Mouse (Mus musculus) left cerebral cortex, adult 18-20 months (tissue): ENCODE results near the gene Gm13275. TPM values are rescaled to one million over a fixed set of nuclear protein-coding genes. Genes with fewer than 3 reads are reported as not detected.
"Not testable (repeated sequence)": the region's sequence is repeated elsewhere in the genome, so short reads cannot be mapped to it uniquely, and the experiment has no call there.

Source experiments
- DNase-seq, 2 experiments: peaks; one replicate each; pipeline ENCODE4 v3.0.0; 2021 to 2022; ENCODE audit warnings: low spot score in 2 of 2, mixed read lengths in 1 of 2
- total RNA-seq, 2 experiments: library from RNA; stranded (reverse); gene quantifications; 2 replicates each; pipeline ENCODE4 v1.2.3; 2021

Gene Gm13275
- total RNA-seq, 2 experiments from 2014 or later = not detected

DNA sequence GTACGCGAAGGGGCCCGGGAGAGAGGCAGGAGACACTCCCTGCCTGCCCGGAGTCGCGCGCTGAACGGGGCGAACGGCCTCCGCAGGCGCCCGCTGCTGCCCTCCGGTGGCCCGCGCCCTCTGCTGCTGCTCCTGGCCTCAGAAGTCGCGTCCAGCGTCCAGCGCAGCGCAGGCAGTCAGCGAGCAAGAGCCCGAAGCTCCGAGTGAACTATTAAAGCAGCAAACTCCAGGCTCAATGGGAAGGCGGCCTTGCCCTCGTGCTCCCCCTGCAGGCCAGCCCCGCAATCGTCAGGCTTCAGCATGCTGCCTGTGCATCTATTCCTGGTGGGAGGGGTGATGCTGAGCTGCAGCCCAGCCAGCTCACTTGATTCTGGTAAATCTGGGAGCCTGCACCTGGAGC lies 2.8 kb downstream of the Gm13275 start, which contains the start of gene Gm13279:
Gm13279 (plus strand) TSS at position 301 of the 400 bp plus-strand sequence.
- not testable (repeated sequence) for DNase-seq

DNA sequence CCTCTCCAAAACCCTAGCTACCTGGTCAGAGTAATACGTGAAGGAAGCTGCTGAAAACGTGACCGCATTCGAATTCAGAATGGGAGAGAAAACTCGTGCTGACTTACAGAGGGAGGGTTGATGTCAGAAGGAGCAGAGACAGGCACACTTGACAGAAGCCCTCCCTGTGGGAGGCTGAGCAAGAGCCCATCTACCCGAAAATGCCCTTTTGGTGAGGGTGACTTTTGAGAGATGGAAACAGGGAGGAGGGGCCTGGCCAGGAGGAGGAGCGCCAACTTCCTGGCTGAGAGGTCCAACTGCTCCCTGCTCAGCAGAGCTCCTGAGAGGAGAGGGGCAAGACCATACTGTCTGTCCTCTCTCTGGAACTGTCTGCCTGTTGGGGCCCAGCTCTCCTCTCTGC lies 5.1 kb downstream of the Gm13275 start, which contains the start of gene Gm13285:
Gm13285 (plus strand) TSS at position 301 of the 400 bp plus-strand sequence.
- not testable (repeated sequence) for DNase-seq

DNA sequence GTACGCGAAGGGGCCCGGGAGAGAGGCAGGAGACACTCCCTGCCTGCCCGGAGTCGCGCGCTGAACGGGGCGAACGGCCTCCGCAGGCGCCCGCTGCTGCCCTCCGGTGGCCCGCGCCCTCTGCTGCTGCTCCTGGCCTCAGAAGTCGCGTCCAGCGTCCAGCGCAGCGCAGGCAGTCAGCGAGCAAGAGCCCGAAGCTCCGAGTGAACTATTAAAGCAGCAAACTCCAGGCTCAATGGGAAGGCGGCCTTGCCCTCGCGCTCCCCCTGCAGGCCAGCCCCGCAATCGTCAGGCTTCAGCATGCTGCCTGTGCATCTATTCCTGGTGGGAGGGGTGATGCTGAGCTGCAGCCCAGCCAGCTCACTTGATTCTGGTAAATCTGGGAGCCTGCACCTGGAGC lies 8.7 kb downstream of the Gm13275 start, which contains the start of gene Gm13287:
Gm13287 (plus strand) TSS at position 301 of the 400 bp plus-strand sequence.
- DNase-seq = not testable (repeated sequence)

DNA sequence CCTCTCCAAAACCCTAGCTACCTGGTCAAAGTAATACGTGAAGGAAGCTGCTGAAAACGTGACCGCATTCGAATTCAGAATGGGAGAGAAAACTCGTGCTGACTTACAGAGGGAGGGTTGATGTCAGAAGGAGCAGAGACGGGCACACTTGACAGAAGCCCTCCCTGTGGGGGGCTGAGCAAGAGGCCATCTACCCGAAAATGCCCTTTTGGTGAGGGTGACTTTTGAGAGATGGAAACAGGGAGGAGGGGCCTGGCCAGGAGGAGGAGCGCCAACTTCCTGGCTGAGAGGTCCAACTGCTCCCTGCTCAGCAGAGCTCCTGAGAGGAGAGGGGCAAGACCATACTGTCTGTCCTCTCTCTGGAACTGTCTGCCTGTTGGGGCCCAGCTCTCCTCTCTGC lies 10.9 kb downstream of the Gm13275 start, which contains the start of gene Gm13288:
Gm13288 (plus strand) TSS at position 301 of the 400 bp plus-strand sequence.
- DNase-seq = not testable (repeated sequence)

DNA sequence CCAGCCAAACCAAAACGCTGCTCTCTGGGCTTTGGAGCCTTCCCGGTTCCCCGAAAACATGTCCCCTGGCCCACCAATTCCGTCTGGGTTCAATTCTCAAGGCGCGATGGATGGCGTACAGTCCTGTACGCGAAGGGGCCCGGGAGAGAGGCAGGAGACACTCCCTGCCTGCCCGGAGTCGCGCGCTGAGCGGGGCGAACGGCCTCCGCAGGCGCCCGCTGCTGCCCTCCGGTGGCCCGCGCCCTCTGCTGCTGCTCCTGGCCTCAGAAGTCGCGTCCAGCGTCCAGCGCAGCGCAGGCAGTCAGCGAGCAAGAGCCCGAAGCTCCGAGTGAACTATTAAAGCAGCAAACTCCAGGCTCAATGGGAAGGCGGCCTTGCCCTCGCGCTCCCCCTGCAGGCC lies 11.5 kb downstream of the Gm13275 start:
- not testable (repeated sequence) for DNase-seq

DNA sequence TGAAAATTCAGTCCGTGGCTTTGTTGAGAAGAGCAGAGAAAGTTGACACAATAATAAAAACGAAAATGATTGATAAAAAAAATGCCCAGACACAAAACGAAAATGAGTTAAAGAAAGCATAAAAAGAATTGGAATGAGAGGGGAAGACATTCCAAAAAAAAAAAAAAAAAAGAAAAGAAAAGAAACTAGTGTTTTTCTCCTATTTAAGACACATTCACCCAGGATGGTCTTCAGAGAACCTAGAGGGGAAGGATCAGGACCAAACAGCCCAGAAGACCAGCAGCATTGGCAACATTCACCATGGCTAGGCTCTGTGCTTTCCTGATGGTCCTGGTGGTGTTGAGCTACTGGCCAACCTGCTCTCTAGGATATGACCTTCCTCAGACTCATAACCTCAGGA lies 21.6 kb downstream of the Gm13275 start, which contains the start of gene Ifna7:
Ifna7 (plus strand) TSS at position 301 of the 400 bp plus-strand sequence.
- no peak for DNase-seq

DNA sequence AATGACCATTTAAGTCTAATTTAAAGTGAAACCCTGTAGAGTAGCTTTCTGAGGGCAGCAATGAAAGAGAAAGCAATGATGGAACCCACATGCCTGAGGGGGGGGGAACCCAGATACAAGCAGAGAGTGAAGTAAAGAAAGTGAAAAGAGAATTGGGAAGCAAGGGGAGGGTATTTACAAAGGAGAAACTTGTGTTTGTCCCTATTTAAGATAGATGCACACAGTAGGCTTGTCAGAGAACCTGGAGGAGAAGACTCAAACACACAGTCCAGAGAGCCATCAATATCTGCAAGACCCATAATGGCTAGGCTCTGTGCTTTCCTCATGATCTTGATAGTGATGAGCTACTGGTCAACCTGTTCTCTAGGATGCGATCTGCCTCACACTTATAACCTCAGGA lies 25.4 kb downstream of the Gm13275 start, which contains the start of gene Ifna11:
Ifna11 (plus strand) TSS at position 301 of the 400 bp plus-strand sequence.
- DNase-seq = no peak

DNA sequence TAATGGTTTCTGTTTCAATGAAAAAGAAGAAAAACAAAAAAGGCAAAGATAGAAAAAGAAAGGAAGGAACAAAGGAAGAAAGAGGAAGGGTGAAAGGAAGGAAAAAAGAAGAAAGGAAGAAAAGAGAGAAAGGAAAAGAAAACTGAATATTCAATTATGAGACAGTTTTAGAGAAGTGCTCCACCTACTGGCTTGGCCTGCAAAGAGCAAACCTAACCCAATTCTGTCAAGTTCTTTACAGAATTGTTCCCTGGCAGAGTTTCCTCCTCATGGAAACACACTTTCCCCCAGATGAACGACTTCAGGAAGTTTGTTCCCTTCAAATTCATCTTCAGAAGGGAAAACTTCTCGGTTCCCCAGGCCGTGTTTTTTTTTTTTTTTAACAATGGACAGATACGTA lies 28.7 kb downstream of the Gm13275 start:
- peak; percentile 9 to 23 for DNase-seq

DNA sequence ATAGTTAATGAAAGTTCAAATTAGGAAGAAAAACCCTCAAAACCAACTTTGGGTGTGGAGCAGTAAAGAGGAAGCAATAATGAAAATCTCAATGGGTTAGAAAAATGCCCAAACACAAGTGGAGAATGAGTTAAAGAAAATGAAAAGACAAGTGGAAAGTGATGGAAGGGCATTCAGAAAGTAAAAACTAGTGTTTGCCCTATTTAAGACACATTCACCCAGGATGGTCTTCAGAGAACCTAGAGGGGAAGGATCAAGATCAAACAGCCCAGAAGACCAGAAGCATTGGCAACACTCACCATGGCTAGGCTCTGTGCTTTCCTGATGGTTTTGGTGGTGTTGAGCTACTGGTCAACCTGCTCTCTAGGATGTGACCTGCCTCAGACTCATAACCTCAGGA lies 32.8 kb downstream of the Gm13275 start, which contains the start of gene Ifna6:
Ifna6 (plus strand) TSS at position 301 of the 400 bp plus-strand sequence.
- DNase-seq = not testable (repeated sequence)

DNA sequence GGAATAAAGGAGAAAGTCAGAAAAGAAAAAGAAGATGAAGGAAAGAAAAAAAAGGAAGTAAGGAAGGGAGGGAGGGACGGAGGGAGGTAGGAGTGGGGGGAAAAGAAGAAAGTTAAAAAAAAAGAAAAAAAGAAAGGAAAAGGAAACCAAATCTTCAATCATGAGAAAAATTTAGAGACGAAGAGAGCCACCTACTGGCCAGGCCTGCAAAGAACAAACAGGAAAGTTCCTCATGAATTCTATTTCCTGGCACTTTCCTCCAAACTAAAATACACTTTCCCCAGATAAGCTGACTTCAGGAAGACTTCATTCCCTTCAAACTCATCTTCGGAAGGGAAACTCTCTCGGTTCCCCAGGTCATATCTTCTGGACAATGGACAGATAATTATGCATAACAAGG lies 36.2 kb downstream of the Gm13275 start:
- DNase-seq = peak; percentile 45 to 56

DNA sequence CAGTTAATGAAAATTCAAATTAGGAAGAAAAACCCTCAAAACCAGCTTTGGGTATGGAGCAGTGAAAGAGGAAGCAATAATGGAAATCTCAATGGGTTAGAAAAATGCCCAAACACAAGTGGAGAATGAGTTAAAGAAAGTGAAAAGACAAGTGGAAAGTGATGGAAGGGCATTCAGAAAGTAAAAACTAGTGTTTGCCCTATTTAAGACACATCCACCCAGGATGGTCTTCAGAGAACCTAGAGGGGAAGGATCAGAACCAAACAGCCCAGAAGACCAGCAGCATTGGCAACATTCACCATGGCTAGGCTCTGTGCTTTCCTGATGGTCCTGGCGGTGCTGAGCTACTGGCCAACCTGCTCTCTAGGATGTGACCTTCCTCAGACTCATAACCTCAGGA lies 40.9 kb downstream of the Gm13275 start, which contains the start of gene Ifna5:
Ifna5 (plus strand) TSS at position 301 of the 400 bp plus-strand sequence.
- not testable (repeated sequence) for DNase-seq

DNA sequence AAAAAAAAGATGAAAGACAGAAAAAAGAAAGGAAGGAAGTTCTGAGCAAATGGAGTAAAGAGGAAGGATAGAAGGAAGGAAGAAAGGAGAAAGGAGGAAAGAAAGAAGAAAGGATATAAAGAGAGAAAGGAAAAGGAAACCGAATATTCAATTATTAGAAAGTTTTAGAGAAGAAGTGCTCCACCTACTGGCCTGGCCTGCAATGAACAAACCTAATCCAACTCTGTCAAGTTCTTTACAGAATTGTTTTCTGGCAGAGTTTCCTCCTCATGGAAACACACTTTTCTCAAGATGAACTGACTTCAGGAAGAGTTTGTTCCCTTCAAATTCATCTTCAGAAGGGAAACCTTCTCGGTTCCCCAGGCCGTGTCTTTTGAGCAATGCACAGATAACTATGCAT lies 44.5 kb downstream of the Gm13275 start:
- DNase-seq = no peak

DNA sequence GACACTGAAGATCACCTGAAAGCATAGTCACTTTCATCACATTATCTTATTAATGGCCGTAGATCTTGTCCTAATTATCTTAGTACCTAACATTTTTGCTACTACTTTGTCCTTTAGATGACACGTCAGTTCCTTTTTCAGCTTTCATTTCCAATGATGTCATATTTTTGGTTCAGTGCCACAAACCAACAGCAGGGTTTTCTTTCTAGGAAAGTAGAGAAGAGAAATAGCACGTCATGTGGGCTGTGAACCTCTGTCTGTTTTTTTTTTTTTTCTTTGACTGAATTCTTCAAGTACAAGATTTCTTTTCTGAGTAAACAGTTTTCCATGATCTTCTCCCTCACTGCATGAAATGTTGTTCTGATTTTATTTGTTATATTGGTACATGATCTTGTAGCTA lies 45.8 kb downstream of the Gm13275 start:
- DNase-seq = no peak

DNA sequence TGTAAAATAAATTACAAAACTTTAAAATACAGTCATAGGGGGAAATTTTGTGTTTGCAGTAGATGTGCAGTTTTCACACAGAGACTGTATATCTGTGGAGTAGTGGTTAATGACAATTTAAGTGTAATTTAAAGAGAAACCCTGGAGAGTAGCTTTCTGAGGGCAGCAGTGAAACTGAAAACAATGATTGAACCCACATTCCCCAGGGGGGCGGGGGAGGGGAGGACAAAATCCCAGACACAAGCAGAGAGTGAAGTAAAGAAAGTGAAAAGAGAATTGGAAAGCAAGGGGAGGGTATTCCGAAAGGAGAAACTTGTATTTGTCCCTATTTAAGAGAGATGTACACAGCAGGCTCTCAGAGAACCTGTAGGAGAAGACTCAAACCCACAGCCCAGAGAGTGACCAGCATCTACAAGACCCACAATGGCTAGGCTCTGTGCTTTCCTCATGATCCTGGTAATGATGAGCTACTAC lies 47.2 kb downstream of the Gm13275 start, which contains the start of gene Ifna4:
Ifna4 (plus strand) TSS at position 424 of the 474 bp plus-strand sequence.
- DNase-seq = no peak

Other genes starting within 250 kb of the Gm13275 start
- gene Ifna15, start 236.2 kb upstream of the Gm13275 start, total RNA-seq = not detected
- gene Ifna14, start 222.7 kb upstream of the Gm13275 start, total RNA-seq = not detected
- not detected for gene Ifna9, start 202.1 kb upstream of the Gm13275 start, total RNA-seq
- not detected for gene Ifna12, start 191.1 kb upstream of the Gm13275 start, total RNA-seq
- not detected for gene C87499, start 160.1 kb upstream of the Gm13275 start, total RNA-seq
- gene Ifna13, start 150.0 kb upstream of the Gm13275 start, total RNA-seq = not detected
- gene Ifna16, start 117.6 kb upstream of the Gm13275 start, total RNA-seq = not detected
- gene Ifna2, start 110.6 kb upstream of the Gm13275 start, total RNA-seq = not detected
- not detected for gene Ifnab, start 103.1 kb upstream of the Gm13275 start, total RNA-seq
- under 1 TPM; 0.49 to 0.89 TPM for gene Gm26566, start 72.7 kb upstream of the Gm13275 start, total RNA-seq
- 100 to 1,000 TPM; 100 to 103 TPM for gene Klhl9, start 72.0 kb upstream of the Gm13275 start, total RNA-seq
- gene Gm13271, start 39.6 kb upstream of the Gm13275 start, total RNA-seq = not detected
- not detected for gene Gm13283, start 34.4 kb upstream of the Gm13275 start, total RNA-seq
- gene Gm13290, start 20.7 kb upstream of the Gm13275 start, total RNA-seq = not detected
- gene Gm13289, start 17.6 kb upstream of the Gm13275 start, total RNA-seq = not detected
- not detected for gene Gm13272, start 14.6 kb upstream of the Gm13275 start, total RNA-seq
- not detected for gene Ifnz, start 12.4 kb upstream of the Gm13275 start, total RNA-seq
- gene Gm13276, start 8.8 kb upstream of the Gm13275 start, total RNA-seq = not detected
- not detected for gene Gm13277, start 5.9 kb upstream of the Gm13275 start, total RNA-seq
- gene Gm13278, start 2.9 kb upstream of the Gm13275 start, total RNA-seq = not detected
- gene Gm13279, start 2.9 kb downstream of the Gm13275 start, total RNA-seq = not detected
- gene Gm13285, start 5.2 kb downstream of the Gm13275 start, total RNA-seq = not detected
- gene Gm13287, start 8.8 kb downstream of the Gm13275 start, total RNA-seq = not detected
- not detected for gene Gm13288, start 11.0 kb downstream of the Gm13275 start, total RNA-seq
- gene Ifna7, start 21.7 kb downstream of the Gm13275 start, total RNA-seq = not detected
- not detected for gene Ifna11, start 25.5 kb downstream of the Gm13275 start, total RNA-seq
- gene Ifna6, start 32.9 kb downstream of the Gm13275 start, total RNA-seq = not detected
- not detected for gene Ifna5, start 41.0 kb downstream of the Gm13275 start, total RNA-seq
- gene Ifna4, start 47.4 kb downstream of the Gm13275 start, total RNA-seq = not detected
- gene Ifna1, start 55.6 kb downstream of the Gm13275 start, total RNA-seq = not detected
- gene Ifne, start 85.7 kb downstream of the Gm13275 start, total RNA-seq = not detected